Mouse (Mus musculus) spleen, postnatal 10 days (tissue): ENCODE measurements around the gene Atoh8.

Experiments
- DNase-seq, 2 experiments: peaks; one replicate each; pipeline ENCODE4 v3.0.0; 2021 to 2022; ENCODE audit warnings: low spot score in 2 of 2

Atoh8 gene

GRCm38 (mm10) chr6:72190577-72190976 is 44.8 kb downstream of the Atoh8 start:
- no peak for DNase-seq

GRCm38 (mm10) chr6:72190120-72190519 is 45.3 kb downstream of the Atoh8 start:
- no peak for DNase-seq

GRCm38 (mm10) chr6:72189061-72189863 is 46.1 kb downstream of the Atoh8 start:
- DNase-seq = no peak

- no peak for DNase-seq
Measured at GRCm38 (mm10) chr6:72186809-72187208, 48.6 kb downstream of the Atoh8 start.

GRCm38 (mm10) chr6:72185893-72186490 is 49.4 kb downstream of the Atoh8 start:
- peak; percentile 83 to 88 for DNase-seq

- no peak for DNase-seq
Measured at GRCm38 (mm10) chr6:72184576-72184975, 50.8 kb downstream of the Atoh8 start.

- DNase-seq = no peak
Measured at GRCm38 (mm10) chr6:72179562-72180502, 55.5 kb downstream of the Atoh8 start.

- no peak for DNase-seq
Measured at GRCm38 (mm10) chr6:72179006-72179405, 56.4 kb downstream of the Atoh8 start.

GRCm38 (mm10) chr6:72177417-72177816 is 58.0 kb downstream of the Atoh8 start:
- no peak for DNase-seq

GRCm38 (mm10) chr6:72176004-72176403 is 59.4 kb downstream of the Atoh8 start:
- no peak for DNase-seq

GRCm38 (mm10) chr6:72175419-72175818 is 60.0 kb downstream of the Atoh8 start:
- no peak for DNase-seq

GRCm38 (mm10) chr6:72173350-72173749 is 62.0 kb downstream of the Atoh8 start:
- no peak for DNase-seq

GRCm38 (mm10) chr6:72171391-72171790 is 64.0 kb downstream of the Atoh8 start:
- no peak for DNase-seq

GRCm38 (mm10) chr6:72165907-72166306 is 69.5 kb downstream of the Atoh8 start:
- no peak for DNase-seq

GRCm38 (mm10) chr6:72164321-72165275 is 70.8 kb downstream of the Atoh8 start:
- DNase-seq = peak; percentile 78 to 91

- peak in 1 of 2 experiments; percentile 26 for DNase-seq
Measured at GRCm38 (mm10) chr6:72162155-72162890, 73.1 kb downstream of the Atoh8 start.

GRCm38 (mm10) chr6:72161751-72162150 is 73.6 kb downstream of the Atoh8 start:
- no peak for DNase-seq

- no peak for DNase-seq
Measured at GRCm38 (mm10) chr6:72160991-72161390, 74.4 kb downstream of the Atoh8 start.

GRCm38 (mm10) chr6:72159861-72160395 is 75.4 kb downstream of the Atoh8 start:
- DNase-seq = no peak
